ENCODE assay signal across 8 mouse cellular contexts in the genomic region with DNA sequence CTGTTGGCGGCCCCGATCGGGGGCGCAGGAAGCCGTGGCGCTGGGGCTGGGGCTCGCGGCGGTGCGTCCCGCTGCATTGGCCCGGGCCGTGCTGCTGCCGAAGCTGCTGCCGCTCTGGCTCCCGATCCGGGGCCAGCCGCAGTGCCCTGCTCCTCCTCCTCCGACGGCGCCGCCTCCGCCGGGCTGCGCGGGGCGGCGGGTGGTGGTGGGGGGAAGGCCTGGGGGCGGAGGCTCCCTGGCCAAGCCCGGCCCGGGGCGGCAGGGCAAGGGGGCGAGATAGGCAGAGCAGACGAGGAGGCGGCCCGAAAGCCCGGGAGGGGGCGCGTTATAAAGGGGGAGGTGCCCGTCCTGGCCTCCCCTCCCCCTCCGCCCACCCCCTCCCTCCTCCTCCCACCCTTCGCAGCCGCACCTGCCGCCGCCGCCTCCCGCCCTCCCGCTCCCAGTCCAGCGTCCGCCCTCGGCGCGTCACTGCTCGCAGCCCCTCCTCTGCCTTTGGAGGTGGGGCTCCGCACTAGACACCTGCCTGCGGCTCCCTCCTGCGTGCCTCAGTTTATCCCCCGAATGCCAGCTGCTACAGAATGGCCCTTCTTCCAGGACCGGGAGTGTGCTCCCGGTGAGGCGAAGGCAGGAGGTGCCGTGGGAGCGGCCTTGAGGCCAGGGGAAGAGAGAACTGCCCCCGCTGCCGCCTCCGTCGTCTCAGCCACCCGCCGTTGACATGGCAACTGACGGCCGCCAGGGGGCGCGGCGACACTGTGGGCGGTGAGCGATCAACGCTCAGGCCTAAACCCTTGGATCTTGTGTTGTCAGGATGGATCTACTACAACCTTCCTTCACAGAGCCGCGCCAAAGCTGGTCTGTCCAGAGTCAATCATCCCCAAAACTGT. TPM values are rescaled to one million over a fixed set of nuclear protein-coding genes. Genes with fewer than 3 reads are reported as not detected.
A peak's percentile ranks its signal among the peaks of the same experiment; 100 is the strongest.
DNase-seq lines count a peak whose midpoint lies in the region; ATAC-seq lines count a peak whose summit lies in the region.

A gene (minus strand): TSS at position 143 of the 884 bp plus-strand sequence.

- H3K27me3 ChIP-seq in hindbrain, embryonic 11.5 days (ENCODE audit: control insufficient read depth, insufficient read depth, low read length): no peaks in the 10 kb centered on the region

- WGBS in hindbrain, embryonic 11.5 days: under 1% methylated on average over 49 of the region's 79 CpGs

- DNase-seq in MN1 (ENCODE audit: low spot score): peak; percentile 92
- peak; percentile 96 for DNase-seq in cerebellum, adult 9-10 months
- peak; percentile 82 to 95 for DNase-seq in frontal cortex, adult 2 months (ENCODE audit: extremely low spot score in 1 of 2, low spot score in 1 of 2)
- DNase-seq in hindbrain, embryonic 11.5 days (ENCODE audit: low spot score): peak; percentile 96
- peak; percentile 96 for DNase-seq in layer of hippocampus, postnatal 10 days (ENCODE audit: low spot score in 2 of 2)
- DNase-seq in lung, postnatal 10 days: peak; percentile 96
- peak; percentile 93 for DNase-seq in ovary, postnatal 36 days (ENCODE audit: low spot score)
- DNase-seq in thymus, postnatal 25 days: peak; percentile 95

- H3K4me2 ChIP-seq in hindbrain, embryonic 11.5 days (replicated peaks; ENCODE audit: low read depth, low read length): peak within 1 kb of the TSS; percentile 90

- H3K36me3 ChIP-seq in hindbrain, embryonic 11.5 days (ENCODE audit: control insufficient read depth, insufficient read depth, low read length): peaks cover 5% of the 10 kb centered on the region

- H3K4me3 ChIP-seq in hindbrain, embryonic 11.5 days (ENCODE audit: low read depth, low read length): peak within 1 kb of the TSS; percentile 93

- no peaks in the 10 kb centered on the region for H3K9me3 ChIP-seq in hindbrain, embryonic 11.5 days (ENCODE audit: control insufficient read depth, low read length)

- ATAC-seq in hindbrain, embryonic 11.5 days (ENCODE audit: low FRiP score): peak; percentile 83

- H3K4me1 ChIP-seq in hindbrain, embryonic 11.5 days (replicated peaks; ENCODE audit: control insufficient read depth, insufficient read depth, low read length): peaks cover 5% of the 10 kb centered on the region; the same call in 1 of the 2 replicates

- peak within 1 kb of the TSS; percentile 91 for H3K9ac ChIP-seq in hindbrain, embryonic 11.5 days (ENCODE audit: low read depth, low read length)

- H3K27ac ChIP-seq in hindbrain, embryonic 11.5 days (ENCODE audit: low read depth, low read length): peak within 1 kb of the TSS; percentile 99

RNA-seq across cellular contexts. Expression of the gene that starts here (rescaled TPM):
- 250 and 268 TPM in 2 replicates for polyA plus RNA-seq in frontal cortex, adult 2 months (2012; rRNA removed)
- 77.3 and 79.9 TPM in 2 replicates for polyA plus RNA-seq in hindbrain, embryonic 11.5 days (2014; fragmentation: Nextera tagmentation; extraction: Ambion mirVana)
- total RNA-seq in layer of hippocampus, postnatal 10 days (2021): 10 to 100 TPM; 86.8 to 92.1 TPM

Comparison
In these comparisons a context has a peak if more than half of its experiments do, and no peak if none do; other contexts are left out.
1. Peak in every context shown above with its lines: DNase-seq, ATAC-seq, H3K4me3 ChIP-seq and H3K27ac ChIP-seq.